Mouse (Mus musculus) R1 (cell line): Measurements from ENCODE around the gene Kcnk16.
"Not testable (repeated sequence)": the region's sequence is repeated elsewhere in the genome, so short reads cannot be mapped to it uniquely, and the experiment has no call there.

Experiments
- DNase-seq: peaks from one replicate; pipeline ENCODE4 v3.0.0-alpha.2; 2018; ENCODE audit warnings: low read depth, low spot score

Kcnk16 gene

DNA sequence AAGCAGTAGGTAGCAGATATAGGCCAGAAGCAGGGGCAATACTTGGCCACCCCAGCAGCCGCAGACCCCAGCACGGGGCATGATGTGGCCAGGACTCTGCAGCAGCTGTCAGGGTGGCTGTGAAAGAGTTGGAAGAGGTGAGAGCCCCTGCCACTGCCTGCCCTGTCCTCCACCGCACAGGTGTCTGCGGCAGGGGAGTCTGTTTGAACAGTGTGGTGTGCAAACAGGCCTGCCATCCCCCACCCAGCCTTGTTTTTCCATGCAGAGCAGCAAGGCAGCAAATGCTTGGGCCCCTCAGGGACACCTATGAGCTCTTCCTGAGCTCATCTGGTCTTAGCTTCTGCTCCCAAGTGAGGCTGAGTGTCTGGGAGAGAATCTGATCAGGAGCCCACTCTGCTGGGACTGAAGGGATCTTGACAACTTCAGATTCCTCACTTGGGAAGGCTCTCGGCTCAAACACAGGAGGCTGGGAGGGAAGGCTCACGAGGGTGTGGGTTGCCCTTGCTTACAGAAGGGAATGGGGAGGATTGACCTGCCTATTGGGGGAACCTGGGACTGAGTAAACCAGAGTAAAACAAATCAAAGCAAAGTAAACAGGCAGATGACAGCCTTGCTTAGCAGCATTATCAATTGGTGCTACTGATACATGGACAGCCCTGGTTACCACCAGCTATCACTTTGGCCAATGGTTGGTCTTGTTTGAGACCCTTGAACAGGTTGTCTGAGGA is at the start of gene Kcnk16:
Gene Kcnk16 (minus strand): TSS at position 118 of the 728 bp plus-strand sequence.
- no peak for DNase-seq

DNA sequence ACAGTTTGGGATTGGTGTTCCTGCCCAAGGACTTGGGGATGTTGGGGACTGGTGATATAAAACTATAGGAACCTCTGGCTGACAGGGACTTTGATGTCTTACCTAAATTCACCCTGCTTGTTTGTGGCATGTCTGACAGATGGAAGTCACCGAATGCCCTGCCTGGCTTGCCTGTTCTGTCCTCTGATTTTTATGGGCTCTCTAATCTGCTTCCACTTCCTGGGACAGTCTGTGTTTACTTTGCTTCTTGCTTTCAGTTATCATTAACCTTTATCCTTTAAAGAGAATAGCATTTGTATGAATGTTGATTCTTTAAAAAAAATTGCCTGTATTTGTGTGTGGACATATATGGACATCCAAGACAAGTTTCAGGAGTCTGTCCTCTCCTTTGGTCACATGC is 46.1 kb upstream of the Kcnk16 start:
- DNase-seq = no peak

DNA sequence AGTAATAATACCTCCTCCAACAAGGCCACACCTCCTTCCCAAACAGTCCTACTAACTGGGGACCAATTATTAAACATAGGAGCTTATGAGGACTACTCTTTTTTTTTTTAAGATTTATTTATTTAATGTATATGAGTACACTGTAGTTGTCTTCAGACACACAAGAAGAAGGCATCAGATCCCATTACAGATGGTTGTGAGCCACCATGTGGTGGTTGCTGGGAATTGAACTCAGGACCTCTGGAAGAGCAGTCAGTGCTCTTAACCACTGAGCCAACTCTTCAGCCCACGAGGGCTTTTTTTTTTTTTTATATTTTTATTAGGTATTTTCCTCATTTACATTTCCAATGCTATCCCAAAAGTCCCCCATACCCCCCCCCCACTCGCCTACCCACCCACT is 36.1 kb upstream of the Kcnk16 start:
- DNase-seq = not testable (repeated sequence)

DNA sequence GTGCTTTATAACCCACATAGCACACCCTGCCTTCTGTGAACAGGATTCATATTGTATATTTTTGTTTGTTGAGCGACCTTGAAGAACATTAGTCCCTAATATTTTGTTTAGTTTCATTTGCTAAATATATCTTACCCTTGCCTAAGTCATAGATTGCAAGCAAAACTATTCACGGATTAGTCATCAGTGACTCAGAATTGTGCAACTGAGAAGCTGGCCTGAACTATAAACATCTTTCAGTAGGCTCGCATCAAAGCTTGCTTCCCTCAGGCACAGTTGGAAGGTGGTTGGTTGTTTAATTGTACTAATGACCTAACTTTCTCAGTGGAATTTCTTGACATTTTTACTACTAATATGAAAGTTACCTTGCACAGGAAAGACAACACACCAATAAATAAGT is 29.1 kb upstream of the Kcnk16 start:
- no peak for DNase-seq

DNA sequence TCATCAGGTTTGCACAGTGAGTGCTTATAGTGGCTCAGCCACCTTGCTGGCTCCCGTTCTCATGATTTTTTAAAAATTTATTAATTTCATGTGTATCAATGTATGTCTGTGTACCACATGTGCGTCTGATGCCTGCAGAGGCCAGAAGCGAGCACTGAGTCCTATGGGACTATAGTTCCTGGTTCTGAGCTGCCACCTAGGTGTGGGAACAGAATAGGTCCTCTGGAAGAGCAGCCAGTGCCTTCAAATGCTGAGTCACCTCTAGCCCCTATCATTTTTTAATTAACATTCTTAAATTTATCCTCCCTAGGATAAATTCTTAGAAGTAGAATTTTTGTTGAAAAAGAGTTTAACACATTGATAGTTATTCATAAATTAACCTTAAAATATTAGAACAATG is 28.6 kb upstream of the Kcnk16 start:
- no peak for DNase-seq

DNA sequence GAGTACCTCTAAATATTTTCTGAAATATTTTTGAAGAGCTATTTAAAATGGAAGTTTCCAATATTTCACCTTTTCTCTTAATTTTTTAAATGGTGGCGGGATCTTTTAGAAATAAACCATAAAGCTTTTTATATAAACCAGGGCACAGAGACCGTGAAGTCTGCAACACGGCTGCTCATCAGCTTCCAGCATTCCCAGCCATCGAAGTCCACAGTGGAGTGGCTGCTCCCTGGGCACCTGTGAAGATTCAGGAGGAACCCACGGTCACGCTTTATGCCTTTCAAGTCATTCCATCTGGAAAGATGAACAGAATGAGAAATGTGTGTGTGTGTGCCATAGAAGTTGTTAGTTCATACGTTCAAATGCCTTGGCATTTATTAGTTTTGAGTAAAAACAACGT is 25.9 kb upstream of the Kcnk16 start:
- no peak for DNase-seq

DNA sequence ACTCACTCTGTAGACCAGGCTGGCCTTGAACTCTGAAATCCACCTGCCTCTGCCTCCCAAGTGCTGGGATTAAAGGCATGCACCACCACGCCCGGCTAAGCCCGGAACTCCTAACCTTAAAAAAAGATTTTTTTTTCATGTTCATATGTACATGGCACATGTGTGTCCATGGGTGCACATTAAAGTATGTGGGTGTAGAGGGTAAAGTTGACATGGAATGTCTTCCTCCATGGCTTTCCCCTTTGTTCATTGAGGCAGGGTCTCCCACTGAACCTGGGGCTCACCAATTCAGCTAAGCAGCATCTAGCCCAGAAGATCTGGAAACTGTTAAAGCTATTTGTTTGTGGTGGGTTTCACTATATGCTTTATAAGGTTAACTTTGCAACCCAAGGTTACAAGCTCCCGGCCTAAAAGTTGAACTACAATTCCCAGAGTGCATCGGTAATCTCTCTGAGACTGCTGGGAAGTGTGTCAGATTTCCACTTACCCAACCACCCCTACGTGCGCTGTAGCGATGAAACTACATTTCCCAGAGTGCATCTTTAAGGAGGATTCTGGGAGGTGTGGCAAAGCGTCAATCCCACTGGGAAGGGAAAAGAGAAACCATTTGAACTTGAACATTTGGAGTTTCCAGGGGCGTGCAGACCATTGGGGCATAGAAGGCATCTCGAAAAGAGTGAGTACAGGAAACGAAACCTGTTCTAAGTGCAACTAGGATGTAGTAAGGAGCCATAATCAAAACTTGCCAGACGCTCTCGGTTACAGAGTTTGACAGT is 25.3 kb upstream of the Kcnk16 start, which contains the start of gene Nudt13:
Gene Nudt13 (plus strand): TSS at position 581 of the 776 bp plus-strand sequence.
- DNase-seq = peak; percentile 97

DNA sequence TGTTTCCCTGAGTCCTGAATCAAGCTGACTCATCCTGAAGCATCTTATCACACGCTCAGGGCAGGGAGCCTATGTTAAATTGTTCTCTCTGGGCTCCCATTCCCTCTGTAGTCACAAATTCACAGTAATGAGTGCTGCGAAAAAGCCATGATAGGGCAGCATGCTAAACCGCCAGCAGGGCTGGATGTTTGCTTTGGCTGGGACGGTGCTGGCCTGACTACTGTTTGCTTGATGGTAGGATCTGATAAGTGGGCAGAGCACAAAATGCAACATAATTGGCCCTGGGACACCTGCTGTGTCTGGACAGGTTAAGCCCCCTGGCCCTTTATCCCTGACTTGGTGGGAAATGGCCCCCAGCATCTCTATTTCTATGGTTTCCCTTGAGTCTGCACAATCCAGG is 22.4 kb upstream of the Kcnk16 start:
- DNase-seq = no peak

DNA sequence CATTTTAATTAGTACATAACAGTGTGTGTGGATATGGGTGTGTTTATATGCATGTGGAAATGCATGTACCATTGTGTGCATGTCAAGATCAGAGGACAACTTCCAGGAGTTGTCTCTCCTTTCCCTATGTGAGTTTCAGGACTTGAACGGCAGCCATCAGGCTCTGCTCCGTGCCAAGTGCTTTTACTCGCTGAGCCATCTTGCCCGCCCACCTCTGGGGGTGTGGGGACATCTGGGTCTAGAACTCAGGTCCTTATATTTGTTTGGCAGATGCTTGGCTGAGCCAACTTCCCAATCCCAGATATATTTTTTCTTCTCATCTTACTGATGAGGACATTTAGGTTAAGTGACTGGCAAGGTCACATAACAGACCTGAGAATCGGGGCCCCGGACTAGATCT is 578 bp downstream of the Kcnk16 start:
- DNase-seq = no peak

DNA sequence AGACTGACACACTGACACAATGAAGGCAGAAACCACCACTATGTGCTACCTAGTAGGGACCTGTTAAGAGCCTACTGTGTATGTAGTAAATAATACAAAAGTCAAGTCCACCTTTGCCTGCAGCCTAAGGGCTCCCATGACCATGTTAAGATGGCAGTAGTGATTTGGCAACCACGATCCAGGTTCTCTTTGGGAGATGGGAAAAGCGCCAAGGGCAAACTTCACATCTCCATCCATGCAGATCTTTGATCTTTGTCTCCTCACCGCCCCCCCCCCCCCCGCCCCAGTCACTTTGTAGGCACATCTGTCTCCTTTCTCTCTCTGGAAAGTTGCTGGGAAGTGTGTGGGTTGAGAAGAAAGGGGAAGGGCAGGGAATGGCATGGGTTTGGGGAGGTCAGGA is 6.7 kb downstream of the Kcnk16 start:
- DNase-seq = no peak

DNA sequence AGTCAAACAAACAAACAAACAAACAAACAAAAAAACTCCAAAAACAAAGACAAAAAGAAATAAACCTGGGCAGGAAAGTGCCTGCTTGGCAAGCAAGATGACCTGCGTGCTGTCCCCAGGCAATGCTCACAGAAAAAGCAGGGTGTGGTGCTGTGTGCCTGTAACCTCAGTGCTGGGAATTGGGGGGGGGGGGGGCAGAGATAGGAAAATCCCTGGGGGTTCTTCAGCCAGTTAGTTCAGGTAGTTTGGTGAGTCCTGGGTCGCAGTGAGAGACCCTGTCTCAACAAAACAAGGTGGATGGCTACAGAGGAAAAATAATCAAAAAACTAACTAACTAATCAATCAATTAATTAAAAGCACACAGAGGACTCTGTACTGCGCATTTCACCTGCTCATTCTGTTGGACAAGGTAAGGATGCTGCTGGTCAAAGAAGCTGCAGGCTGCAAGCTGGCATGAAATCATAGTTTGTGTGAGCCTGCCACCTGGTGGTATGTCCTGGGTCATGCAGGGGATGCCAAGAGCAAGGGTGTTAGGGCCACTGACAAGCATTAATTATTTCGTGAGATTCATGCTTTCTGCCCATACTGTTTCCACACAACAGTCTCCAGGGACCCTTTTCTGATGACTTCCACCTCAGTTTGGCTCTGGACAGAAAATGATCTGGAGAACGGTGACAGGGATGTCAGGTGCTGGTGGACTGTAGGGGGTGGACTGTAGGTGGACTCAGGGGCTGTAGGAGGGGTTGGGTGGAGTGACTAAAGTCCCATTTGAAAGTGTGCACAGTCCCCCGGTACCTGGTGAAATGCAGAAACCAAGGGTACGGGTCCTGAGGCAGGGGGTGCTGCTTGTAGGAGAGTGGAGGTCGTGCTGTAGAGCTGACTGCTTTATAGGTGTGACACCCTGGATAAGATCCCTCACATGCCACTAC is 10.6 kb downstream of the Kcnk16 start:
- peak; percentile 75 for DNase-seq

DNA sequence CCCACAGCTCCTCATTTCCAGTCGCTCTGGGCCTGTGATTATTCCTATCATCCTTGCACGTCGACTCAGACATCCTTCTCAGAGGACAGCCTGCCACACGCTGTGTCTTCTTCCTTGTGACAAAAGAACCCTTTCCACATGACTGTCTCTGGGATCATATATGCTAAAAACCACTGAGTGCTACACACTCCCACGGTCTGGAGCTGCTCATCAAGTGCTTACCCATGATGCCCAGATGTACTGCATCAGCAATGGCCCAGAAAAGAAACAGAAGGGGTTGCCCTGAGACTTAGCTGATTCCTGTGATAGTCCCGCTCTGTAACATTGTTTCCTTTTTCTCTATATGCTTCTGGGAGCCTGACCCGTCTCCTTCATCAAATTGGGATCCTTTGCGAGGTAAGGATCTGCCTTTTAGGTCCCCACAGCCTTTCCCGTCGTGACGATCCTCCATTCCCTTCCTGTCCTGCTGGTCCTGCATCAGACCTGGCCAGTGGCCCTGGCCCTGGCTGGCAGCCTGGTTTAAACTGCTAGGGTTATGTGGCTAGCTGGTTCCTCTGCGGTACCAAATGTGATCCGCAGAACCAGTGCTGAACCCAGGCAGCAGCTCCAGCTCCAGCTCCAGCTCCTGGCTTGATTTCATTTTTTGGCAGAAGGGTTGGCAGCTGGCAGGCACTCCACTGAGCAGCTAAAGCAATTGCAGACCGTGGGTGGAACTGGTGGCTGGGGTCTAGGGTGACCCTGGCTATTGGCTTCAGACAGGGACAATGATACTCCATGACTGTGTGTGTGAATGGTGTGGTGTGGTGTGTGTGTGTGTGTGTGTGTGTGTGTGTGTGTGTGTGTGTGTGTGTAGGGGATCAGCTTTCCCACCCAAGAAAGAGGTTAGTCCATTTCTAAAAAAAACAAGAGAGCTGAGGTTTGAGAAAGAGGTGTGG is 18.5 kb downstream of the Kcnk16 start:
- no peak for DNase-seq

DNA sequence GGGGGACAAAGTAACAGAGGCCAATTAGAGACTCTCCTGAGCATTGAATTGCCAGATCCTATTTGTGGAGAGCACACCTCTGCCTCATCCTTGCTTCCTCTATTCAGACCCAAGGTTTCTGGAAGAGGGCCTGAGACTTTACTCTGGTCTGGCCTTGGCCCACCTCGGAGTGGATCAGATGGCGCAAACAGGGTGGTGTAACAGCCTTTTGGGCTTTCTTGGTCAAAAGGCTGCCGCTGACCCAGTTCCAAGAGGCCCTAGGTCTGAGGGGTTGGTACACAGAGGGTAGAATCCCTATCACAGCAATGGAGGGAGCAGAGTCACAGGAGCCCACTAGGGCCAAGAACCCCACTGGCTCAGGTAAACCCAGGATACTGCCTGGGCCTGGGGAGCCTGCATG is 21.0 kb downstream of the Kcnk16 start:
- DNase-seq = no peak

DNA sequence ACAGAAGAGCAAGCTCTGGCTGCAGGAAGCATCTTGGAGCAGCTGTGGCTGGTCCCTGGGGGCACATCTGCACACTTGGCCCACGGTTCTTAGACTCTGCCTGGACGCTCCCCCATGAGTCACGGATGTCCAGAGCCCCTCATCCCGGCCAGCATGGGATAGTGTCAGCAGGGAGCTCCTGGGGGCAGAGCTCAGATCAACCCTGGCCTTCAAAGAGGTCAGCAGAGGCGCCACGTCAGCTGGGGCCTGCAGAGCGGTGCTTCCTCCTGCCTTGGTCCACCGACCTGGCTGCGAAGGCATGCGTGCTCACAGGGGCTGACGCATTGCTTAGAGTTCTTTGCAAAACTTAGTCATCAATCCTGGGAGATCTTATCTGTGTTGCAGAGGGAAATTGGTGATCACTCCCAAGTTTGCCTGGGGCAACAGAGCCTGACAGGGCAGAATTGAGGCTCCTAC is 22.2 kb downstream of the Kcnk16 start:
- no peak for DNase-seq

DNA sequence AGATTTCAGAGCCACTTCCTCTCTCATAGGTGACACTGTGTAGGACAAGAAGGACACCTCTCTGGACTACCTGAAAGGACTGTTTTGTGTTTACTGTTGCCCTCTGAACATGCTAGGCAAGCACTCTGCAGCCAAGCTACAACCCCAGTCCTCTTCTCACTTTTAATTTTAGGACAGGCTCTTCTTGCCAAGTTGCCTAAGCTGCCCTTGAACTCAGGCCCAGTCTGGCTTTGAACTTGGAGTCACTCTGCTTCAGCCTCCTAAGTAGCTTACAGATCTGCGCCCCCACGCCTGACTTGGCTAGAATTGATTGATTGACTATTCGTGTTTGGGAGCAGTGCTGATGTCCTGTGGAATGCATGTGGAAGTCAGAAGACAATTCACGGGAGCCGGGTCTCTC is 23.1 kb downstream of the Kcnk16 start:
- DNase-seq = no peak

DNA sequence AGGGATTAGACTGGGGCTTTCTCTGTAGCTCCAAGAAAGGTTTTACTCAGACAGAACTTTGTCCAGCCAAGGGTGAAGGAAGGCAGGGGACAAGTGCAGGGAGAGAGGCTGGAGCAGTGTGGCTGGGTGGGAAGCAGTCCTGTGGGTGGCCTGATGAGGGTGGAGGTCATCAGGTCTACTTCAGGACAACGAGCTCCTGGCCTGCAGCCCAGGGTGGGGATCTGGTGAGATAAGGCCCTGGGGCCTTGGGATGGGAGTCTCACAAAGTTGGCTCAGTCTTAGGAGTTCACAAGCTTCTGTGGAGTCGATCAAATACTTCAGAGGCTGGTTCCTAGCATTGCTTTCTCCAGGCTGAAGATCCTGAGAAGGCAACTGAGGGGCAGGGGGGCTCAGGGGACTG is 23.7 kb downstream of the Kcnk16 start:
- DNase-seq = no peak

DNA sequence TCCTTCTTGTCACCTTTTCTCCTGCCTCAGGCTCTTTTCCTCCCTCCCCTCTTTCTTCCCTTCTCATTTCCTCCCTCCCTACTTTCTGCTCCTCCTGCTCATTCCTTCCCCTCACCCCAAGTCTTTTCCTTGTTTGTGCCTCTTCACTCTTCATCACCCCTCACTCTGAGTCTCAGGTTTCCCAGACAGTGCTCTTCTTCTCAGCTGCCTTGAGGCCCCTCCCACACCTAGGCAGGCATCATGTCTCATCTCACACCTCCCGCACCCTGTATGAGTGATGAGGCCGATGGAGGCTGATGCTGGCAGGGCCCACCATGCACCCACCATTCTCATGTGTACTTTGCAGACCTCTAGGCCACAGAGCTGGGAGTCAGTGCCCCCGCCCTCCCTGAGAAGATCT is 25.8 kb downstream of the Kcnk16 start:
- no peak for DNase-seq

DNA sequence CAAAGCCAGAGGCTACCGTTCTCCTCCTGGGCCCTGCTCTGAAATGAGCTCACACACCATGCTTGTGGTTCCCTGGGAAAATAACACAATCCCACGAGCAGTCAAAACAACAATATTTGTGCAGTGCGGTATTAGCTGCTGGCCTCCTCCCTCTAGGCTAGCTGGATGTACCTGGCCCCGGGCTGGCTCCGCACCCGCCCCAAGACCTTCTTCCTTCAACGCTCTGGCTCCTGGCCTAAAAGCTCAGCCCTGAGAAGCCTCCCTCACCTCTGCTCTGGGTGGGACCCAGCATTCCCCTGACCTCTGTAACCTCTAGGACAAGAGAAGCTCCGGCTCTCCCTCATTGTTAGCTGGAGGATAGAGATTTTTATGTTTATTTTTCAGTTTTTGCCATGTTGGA is 26.5 kb downstream of the Kcnk16 start:
- DNase-seq = no peak

DNA sequence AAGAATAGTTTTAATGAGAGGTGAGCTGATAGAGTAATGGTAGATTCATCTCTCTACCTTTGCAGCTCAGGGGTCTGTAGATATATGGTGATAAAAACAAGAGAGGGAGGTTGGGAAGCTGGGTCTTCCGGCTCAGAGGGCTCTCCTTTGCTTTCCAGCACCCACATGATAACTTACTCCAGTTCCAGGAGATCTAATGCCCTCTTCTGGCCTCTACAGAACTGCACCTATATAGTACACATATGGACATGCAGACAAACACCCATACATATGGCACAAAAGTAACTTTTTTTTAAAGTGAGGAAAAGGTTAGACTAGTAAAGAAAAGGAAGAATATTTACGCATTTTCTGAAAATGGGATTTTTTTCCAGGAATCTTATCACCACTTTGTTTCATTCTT is 34.6 kb downstream of the Kcnk16 start:
- peak; percentile 74 for DNase-seq

DNA sequence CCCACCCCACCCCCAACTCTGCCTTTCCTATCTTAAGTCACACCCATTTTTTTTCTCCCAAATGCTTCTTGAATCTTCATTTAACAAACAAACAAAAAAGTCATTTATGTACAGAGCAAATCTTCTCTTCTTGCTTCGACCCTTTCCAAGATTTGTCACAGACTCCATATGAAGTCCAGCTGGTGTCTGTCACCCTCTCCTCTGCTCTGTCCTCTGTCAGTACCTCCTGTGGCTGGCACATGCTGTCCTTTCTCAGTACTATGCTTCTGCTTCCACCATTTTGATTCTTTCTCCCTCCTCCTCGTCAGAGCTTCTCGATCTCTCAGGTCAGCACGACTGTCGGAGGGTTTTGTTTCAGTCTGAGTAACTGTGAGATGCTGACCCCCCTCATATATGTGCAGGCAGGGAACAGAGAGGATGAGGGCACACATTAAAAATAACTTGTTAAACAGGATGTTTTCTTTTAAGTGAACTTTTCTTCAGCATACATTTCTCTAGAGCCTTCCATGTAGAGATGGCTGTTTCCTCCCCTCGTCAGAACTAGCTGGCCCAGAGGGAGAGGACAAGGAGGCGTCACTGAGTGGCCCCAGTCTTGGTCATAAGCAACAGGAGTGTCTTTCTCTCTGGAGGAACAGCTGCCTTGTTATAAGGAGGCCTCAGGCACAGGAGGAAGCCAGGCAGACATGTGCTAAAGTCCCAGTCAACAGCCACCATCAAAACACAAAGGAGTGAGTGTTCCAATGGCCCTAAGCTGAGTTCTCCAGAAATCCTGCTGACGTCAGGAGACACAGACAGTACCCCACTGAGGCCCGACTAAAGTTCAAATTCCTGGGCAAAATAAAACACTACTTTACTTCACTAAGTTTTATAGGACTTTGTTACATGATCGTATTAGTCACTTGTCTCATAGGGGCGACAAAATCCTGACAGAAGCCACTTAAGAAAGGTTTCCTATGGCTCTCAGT is 35.7 kb downstream of the Kcnk16 start:
- no peak for DNase-seq
